Mouse (Mus musculus): ENCODE measurements around the gene Rps16. TPM values are rescaled to one million over a fixed set of nuclear protein-coding genes. Genes with fewer than 3 reads are reported as not detected.

Gene Rps16
- total RNA-seq (2022) = 100 to 1,000 TPM; 521 to 591 (median 572) TPM

DNA sequence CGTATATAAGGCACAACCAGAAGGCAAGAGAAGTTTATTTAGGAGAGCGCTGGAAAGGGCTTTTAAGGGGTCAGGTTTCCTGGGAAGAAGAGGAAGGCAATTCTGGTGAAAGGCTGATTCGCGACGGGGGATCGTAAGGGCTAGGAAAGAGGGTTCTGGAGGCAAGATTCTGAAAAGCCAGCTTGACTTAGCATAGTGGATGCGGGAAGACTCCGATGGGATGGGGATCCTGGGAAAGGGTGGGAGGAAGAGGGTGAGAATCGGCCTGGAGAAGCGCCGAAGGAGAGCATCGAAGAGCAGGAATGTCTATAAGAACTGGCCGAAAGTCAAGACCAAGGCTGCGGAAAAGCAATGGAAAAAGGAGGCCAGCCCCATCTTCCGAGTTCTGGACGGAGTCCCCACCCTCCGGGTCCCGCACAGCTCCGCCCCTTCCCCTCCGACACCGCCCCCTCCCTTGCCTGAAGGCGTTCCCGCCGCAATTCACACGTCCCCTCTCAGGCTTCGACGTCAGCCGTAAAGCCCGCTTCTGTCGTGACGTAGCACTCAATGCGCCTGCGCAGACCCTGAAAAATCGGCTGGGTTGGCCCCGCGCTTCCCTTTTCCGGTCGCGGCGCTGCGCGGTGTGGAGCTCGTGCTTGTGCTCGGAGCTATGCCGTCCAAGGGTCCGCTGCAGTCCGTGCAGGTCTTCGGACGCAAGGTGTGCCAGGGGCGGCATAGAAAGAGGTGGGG is at the start of gene Rps16:
Gene Rps16, plus strand, starts transcription at position 498 of the 729 bp plus-strand sequence.
- DNase-seq (ENCODE audit: low spot score in 2 of 2) = peak; percentile 93 to 96

DNA sequence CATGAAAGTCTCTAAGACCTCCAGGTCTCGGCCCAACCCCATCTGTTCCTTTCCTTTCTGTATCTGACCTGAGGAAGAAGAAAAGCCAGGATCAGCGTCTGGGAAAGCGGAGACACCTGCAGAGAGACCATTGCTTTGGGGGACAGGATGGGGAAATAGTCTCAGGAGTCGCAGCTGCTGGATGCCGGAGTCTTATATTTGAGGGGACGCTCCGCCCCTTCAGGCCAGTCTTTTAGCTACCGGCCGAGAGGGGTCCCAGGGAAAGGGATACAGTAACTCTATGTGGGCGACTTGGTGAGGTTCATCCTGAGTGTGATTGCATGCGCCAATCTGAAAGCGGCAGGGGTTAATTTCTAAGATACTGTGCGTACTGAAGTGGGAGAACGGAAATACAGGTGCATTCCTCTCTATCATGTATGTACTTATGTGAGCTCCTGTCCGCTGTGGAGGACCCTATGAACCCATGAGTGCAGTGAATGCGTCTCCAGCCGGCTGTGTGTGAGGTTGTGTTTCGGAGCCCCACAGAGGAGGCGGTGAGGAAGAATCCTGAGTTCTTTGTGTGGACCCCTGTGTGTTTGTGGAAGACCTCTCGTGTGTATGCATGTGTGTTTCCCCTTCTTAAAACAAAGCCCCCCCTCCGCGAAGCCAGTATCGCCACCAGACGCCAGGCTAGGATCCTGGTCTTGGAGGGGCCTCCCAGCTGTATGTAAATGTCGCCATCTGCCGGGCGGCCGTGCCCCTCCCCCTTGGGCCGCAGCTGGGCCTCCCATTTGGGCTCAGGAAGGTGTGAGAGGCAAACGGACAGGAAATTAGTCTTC is 48.6 kb upstream of the Rps16 start, which contains the start of gene Dll3:
Gene Dll3, minus strand, starts transcription at position 623 of the 818 bp plus-strand sequence.
- DNase-seq (ENCODE audit: low spot score in 2 of 2) = peak in 1 of 2 experiments; percentile 30

DNA sequence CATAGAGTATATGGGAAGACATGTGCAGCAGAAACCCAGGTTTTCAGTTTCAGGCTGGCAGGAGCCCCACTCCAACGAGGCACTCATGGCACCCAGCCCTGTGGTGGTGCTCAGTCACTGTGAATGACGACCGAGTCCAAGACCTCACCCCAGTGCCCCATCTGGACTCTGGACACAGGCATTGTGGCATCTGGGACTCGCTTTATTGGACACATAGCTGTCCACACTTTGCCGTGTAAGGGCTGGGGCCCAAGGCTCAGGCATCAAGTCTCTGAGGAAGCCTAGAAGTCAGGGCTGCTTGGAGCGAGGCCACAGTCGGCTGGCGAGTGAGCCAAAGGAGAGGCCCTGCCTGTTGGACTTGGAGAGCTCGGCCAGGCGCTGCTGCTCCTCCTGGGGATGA is 44.8 kb upstream of the Rps16 start:
- DNase-seq (ENCODE audit: low spot score in 2 of 2) = no peak

DNA sequence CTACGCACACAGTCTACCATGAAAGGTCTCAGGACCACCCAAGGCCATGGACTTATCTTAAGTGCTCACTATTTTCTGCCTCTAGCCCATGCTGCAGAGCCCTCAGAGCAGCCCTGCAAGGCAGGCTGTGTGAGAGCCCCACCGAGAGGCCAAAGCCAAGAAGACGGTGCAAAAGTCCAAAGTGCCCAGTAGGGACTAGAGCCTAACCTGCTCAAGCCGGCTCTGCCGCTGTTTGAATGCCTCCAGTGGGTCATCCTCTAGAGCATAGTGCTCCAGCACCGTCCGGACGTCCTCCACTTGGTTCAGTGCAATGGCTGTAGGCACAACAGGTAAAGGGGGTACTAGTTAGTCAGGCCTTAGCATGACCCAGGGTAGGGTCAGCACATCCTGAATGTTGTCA is 44.2 kb upstream of the Rps16 start:
- no peak for DNase-seq (ENCODE audit: low spot score in 2 of 2)

DNA sequence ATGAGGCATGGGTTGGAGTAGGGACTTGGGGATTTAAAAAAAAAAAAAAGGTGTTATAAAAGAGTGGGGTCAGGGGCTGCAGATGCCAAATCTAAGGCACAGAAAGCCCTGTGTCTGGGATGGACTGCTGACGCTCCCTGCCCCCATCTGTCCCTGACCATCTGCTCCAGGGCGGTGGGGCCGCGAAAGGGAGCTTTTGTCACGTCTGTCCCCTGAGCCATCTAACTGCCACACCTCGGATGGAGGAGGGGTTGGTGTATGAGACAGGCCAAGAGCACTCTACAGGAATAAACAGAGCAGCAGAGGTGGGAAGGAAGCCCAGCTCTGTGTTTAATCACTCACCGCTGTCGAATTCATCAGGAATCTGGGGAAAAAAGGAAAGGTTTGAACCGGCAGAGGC is 40.7 kb upstream of the Rps16 start:
- DNase-seq (ENCODE audit: low spot score in 2 of 2) = no peak

DNA sequence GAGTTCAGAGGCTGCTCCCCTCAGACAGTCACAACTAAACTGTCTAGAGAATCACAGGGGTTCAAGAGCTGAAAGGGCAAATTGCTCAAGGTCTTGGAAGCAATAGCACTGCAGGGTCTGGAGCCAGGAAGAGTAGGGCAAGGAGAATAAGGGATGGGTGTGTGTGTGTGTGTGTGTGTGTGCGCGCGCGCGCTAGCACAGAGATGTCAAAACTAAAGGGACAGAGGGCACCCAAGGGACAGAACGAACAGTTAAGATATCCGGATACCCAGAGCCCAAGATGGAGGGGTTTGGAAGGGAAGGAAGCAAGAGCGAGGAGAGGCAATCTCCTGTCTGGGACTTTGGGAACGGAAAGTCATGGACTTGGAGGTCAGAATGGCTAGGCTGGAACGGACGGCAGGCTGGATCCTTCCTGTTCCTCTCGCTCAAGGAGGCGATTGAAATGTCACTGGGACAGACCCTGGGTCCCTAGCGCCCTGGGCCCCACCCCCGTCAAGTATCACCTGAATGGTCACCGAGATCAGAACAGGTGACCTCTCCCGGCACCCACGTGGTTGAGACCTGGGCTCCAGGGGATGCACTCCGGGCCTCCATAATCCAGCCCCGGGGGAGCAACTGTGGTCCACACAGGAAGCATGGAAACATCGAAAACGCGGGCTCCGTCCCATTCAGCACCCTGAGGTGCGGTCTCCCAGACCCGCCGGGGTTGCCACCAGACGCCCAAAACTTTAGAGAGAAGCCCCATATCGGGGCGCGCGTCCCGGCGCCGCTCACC is 39.1 kb upstream of the Rps16 start:
- no peak for DNase-seq (ENCODE audit: low spot score in 2 of 2)

DNA sequence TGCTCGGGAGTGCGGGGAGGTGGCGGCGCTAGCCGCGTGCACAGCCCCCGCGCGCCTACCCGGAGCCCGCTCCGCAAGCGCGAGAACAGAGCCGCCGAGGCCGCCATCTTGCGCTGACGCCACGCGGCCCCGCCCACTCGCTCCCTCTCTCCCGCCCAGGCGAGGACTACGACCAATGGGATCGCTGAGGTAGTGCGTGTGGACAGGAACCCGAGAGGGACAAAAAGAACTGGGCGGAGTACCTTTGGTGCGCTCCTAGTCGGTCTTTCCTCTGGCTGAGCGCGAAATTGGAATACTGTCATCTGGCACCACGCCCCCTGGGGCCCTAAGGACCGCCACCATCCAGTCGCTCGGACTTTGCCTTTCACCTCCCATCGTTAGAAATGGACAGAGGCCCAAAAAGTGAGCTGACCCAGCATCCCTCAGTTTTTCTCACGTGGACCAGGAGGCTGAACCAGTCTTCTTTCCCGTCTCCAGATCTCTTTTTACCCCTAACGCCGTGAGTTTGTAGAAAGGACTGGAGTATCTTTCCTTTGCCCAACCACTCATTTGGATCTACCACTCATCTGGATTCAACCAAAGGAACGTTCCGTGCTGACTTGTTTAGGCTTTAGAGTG is 38.4 kb upstream of the Rps16 start, which contains the start of gene Timm50:
Gene Timm50, minus strand, starts transcription at position 147 of the 618 bp plus-strand sequence.
- peak; percentile 98 for DNase-seq (ENCODE audit: low spot score in 2 of 2)

DNA sequence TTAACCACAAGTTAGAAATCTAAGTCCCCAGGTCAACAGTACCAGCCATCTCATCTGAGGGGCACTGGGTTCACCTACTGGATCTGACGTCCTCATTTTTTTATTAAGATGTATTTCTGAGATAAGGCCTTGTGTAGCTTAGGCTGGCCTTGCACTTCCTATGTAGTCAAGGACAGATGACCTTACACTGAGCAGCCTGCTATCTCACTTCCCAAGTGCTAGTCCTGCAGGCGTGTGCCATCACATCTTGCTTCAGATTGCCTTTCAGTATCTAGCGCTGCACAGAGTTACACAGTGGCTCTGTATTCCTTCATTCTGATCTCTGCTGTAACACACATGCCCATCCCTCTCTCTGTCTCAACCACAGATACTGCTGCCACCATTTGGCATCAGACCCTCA is 32.4 kb upstream of the Rps16 start:
- no peak for DNase-seq (ENCODE audit: low spot score in 2 of 2)

DNA sequence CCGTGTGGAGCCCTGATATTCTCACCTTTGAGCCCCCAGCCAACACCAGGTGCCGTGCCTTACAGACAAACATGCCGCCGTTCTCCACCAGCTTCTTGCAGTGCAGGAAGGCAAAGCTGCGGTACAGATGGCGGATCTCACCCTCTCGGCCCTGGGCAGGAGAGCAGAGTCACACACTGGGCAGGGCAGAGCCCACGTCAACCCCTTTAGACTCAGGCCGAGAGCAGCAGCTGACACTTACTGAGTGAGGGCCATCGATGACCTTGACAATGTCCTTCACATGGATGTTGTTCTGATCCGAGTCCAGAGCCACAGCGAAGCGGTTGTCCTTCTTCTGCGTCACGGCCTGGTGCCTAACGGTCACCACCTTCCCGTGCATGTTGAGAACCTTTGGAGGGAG is 31.7 kb upstream of the Rps16 start:
- no peak for DNase-seq (ENCODE audit: low spot score in 2 of 2)

DNA sequence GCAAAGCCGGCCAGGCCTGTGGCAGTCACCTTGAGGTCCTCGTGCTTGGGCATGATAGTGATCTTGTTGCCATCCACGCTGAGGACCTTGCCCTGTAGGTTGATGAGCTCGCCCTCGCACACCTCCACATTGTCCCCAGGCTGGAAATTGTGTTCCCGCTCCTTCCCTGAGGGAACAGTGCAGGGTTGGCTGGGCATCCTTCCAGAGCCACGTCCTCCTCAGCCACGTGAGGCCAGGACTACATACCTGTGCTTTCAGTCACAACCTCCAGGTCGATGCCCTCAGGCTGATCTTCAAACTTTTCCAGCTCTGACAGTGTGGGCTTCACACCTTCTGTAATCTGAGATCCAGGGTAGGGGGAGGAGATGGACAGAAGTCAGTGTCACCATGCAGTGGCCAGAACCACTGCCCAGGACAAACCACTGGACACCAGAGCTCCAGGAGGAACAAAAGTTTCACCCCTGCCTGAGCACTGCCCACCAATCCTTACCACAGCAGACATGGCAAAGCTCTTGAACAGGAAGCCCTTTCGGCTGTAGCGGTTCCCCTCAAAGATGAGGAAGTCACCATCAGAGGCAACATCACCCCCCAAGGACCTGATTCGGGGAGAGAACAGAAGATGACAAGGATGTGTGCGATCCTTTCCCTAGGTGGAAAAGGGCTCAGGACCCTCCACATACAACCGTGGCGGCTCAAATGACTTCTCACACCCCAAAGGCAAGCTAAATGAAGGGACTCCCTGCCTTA is 28.3 kb upstream of the Rps16 start:
- DNase-seq (ENCODE audit: low spot score in 2 of 2) = no peak

DNA sequence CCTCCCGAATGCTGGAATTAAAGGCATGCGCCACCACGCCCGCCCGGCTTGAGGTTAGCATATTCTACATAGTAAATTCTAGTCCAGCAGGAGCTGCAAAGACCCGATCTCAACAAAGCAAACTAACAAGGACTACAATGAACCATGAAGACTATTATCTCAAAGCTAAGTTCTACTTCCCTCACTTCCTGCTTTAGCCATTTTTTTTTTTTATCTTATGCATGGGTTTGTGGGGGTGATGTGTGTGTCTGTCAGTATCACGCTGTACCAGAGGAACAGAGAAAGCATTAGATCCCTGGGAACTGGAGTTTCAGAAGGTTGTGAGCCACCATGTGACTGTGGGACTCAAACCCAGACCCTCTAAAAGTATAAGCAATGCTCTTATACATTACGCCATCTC is 25.2 kb upstream of the Rps16 start:
- DNase-seq (ENCODE audit: low spot score in 2 of 2) = no peak

DNA sequence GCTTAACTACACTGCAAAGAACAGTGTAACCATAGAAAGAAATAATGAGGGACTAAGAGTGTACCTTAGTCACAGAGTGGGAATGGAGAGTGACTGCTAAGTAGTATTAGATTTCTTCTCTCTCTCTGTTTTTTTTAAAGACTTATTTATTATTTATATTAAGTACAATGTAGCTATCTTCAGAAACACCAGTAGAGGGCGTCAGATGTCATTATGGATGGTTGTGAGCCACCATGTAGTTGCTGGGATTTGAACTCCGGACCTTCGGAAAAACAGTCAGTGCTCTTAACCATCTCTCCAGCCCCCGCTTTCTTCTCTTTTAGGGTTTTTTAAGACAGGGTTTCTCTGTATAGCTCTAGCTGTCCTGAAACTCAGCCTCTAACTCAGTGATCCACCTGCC is 24.0 kb upstream of the Rps16 start:
- DNase-seq (ENCODE audit: low spot score in 2 of 2) = no peak

DNA sequence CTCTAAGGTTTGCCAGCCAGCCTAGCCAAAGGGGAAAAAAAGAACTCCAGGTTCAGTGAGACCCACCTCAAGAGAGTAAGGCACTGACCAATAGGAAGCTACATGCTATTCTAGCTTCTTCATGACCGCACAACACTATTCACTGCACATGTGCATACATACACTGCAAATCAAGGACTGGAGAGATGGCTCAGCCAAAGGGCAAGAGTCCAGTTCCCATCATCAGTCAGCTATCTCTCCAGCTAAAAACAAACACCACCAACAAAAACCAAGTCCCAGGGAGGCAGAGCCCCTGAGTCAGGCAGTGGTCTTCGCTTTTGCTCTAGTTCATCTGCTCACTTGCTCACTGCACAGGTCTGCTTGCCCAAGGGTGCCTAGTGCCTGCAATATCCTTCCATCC is 22.2 kb upstream of the Rps16 start:
- no peak for DNase-seq (ENCODE audit: low spot score in 2 of 2)

DNA sequence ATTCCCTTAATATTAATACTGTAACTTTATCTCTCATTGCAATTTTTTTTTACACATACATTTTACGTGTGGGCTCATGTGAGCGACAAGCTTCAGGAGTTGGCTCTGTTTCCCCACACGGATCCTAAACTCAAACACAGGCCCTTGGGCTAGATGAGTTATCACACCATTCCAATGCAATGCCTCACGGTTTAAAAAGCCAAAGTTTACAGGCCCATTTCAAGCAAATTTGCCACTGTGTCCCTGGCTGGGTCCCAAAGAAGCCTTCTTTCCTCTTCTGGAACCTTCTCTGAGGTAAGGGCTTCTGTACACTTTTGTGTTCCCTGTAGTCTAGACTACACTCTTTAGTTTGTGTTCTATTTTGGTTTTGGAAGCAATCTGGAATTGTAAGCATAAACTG is 15.9 kb upstream of the Rps16 start:
- no peak for DNase-seq (ENCODE audit: low spot score in 2 of 2)

DNA sequence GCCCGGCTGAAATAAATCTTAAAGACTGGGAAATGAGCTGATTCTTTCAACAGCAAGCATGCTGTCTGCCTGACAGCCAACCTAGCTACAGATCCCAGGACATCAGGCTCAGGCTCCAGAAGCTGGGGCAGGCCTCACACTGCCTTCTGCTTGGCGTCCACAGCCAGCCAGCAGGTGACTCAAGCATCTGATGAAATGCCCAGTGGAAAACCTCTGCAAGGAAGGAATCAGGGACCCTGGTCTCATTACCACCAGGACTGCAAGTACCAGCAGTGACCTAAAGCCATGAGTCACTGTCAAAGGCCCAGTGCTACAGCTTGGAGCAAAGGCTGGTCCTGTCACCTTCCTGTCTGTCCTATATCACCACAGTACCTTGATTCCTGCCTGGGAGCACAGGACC is 15.0 kb upstream of the Rps16 start:
- no peak for DNase-seq (ENCODE audit: low spot score in 2 of 2)

DNA sequence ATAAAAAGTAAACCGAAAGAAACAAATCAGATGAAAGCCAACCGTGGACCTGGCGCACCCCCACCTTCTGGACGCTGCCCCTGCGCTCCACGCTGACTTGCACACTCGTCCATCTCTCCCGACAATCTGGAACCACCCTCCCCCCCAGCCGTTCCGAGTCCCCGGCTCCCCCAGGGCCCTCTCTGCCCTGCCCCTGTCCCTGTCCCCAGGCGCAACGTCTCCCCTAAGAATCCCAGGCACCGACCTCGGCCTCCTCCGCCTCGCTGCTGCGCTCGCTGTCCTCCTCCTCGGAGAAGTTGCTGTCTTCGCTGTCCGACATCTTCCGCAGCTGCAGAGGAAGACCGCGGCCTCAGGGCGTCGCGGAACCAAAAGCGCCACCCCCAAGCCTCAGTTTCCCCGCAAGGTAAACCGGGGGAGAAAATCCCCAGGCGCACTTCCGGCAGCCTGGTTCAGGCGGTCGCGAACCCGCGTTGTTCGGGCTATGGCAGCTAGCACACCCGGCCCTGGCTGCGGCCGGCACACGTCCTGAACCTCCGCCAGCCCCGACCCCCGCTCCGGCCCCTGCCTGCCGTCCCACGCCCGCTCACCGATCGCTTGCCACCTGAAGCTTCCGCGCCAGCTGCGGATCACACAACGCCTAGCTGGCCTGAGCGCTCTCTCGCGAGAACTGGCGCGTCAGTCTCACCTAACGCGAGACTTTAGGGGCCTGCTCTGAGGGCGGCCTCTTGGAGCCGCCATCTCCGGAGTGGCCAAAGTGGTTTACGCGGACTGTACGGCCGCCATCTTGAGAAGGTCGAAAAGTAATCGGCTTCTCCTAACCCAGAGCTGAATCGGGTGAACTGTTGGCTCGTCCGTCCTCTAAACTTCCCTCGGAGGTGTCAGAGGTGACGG is 12.1 kb upstream of the Rps16 start, which contains the start of gene Supt5:
Gene Supt5, minus strand, starts transcription at position 639 of the 891 bp plus-strand sequence.
- peak; percentile 89 to 96 for DNase-seq (ENCODE audit: low spot score in 2 of 2)

DNA sequence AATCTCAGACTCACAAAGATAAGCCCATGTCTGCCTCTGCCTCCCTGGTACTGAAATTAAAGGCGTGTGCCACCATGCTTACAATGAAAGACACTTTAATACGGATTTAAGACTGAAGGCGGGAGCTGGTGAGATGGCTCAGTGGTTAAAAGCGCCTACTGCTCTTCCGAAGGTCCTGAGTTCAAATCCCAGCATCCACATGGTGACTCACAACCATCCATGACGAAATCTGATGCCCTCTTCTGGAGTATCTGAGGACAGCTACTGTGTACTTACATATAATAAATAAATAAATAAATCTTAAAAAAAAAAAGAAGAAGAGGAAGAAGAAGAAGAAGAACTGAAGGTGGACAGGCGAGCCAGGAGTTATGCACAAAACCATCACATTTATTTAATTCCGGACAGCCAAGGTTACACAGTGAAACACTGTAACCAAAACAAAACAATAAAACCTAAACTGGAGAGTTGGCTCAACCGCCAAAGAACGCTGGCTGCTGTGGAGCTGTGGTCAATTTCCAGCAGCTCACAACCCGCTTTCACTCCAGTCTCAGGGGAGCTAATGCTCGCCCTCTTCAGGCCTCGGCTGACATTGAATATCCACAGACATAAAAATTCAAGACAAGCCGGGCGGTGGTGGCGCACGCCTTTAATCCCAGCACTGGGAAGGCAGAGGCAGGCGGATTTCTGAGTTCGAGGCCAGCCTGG is 11.1 kb upstream of the Rps16 start:
- no peak for DNase-seq (ENCODE audit: low spot score in 2 of 2)

DNA sequence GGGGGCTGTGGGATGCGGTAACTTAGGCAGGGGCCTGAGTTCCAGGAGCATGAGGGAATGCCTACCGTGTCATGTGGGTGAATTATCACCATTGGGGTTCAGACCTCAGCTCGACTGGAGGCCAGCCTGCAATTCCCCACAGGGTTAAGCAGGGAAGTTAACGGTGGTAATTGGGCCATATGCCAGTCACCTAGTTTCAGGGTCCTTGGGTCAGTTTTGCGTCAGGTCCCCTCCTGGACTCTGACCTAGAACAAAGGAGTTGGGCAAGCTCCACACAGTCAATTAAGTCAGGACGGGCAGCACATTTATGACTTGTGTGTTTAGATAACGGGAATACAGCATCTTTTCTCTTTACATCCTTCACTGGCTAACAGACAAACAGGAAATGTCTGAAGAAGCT is 9.1 kb upstream of the Rps16 start:
- DNase-seq (ENCODE audit: low spot score in 2 of 2) = no peak

DNA sequence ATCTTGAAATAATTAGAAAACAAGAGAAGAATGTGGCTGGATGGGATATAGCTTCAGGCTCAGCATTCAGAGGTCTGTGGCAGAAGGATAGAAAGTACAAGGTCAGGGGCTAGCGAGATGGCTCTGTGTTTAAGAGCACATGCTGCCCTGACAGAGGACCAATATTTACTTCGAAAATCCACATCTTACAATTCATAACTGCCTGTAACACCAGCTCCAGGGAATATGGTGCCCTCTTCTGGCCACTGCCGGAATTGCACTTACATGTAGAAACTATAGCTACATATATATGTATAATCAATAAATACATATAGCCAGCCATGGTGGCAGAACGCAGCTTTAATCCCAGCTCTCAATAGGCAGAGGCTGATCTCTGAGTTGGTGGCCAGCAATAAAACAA is 5.8 kb upstream of the Rps16 start:
- peak in 1 of 2 experiments; percentile 34 for DNase-seq (ENCODE audit: low spot score in 2 of 2)
